Mouse (Mus musculus): ENCODE data around the gene Kiss1.

The Kiss1 gene

GRCm38 (mm10) chr1:133321267-133321925, at the start of gene Kiss1:
TSS of gene Kiss1 (plus strand) at chr1:133321875.
- DNase-seq (ENCODE audit: inconsistent age in 2 of 2, low spot score in 1 of 2): no peak

GRCm38 (mm10) chr1:133274163-133274562, 47.5 kb upstream of the Kiss1 start:
- DNase-seq (ENCODE audit: inconsistent age in 2 of 2, low spot score in 1 of 2): no peak

- peak; percentile 54 to 72 for DNase-seq (ENCODE audit: inconsistent age in 2 of 2, low spot score in 1 of 2)
Measured at GRCm38 (mm10) chr1:133276983-133277382, 44.7 kb upstream of the Kiss1 start.

GRCm38 (mm10) chr1:133278539-133278938, 43.1 kb upstream of the Kiss1 start:
- DNase-seq (ENCODE audit: inconsistent age in 2 of 2, low spot score in 1 of 2): no peak

GRCm38 (mm10) chr1:133278946-133279631, 42.6 kb upstream of the Kiss1 start:
- DNase-seq (ENCODE audit: inconsistent age in 2 of 2, low spot score in 1 of 2): no peak

GRCm38 (mm10) chr1:133279632-133280093, 42.0 kb upstream of the Kiss1 start:
- DNase-seq (ENCODE audit: inconsistent age in 2 of 2, low spot score in 1 of 2): no peak

GRCm38 (mm10) chr1:133280537-133280936, 41.1 kb upstream of the Kiss1 start:
- no peak for DNase-seq (ENCODE audit: inconsistent age in 2 of 2, low spot score in 1 of 2)

GRCm38 (mm10) chr1:133285907-133286306, 35.8 kb upstream of the Kiss1 start:
- DNase-seq (ENCODE audit: inconsistent age in 2 of 2, low spot score in 1 of 2): no peak

- no peak for DNase-seq (ENCODE audit: inconsistent age in 2 of 2, low spot score in 1 of 2)
Measured at GRCm38 (mm10) chr1:133287051-133287450, 34.6 kb upstream of the Kiss1 start.

- no peak for DNase-seq (ENCODE audit: inconsistent age in 2 of 2, low spot score in 1 of 2)
Measured at GRCm38 (mm10) chr1:133287880-133288279, 33.8 kb upstream of the Kiss1 start.

- peak in 1 of 2 experiments; percentile 52 for DNase-seq (ENCODE audit: inconsistent age in 2 of 2, low spot score in 1 of 2)
Measured at GRCm38 (mm10) chr1:133291888-133292287, 29.8 kb upstream of the Kiss1 start.

GRCm38 (mm10) chr1:133292608-133293007, 29.1 kb upstream of the Kiss1 start:
- DNase-seq (ENCODE audit: inconsistent age in 2 of 2, low spot score in 1 of 2): no peak

GRCm38 (mm10) chr1:133296376-133296775, 25.3 kb upstream of the Kiss1 start:
- DNase-seq (ENCODE audit: inconsistent age in 2 of 2, low spot score in 1 of 2): no peak

GRCm38 (mm10) chr1:133298816-133299215, 22.9 kb upstream of the Kiss1 start:
- DNase-seq (ENCODE audit: inconsistent age in 2 of 2, low spot score in 1 of 2): no peak

- DNase-seq (ENCODE audit: inconsistent age in 2 of 2, low spot score in 1 of 2): peak; percentile 85 to 94
Measured at GRCm38 (mm10) chr1:133302540-133302939, 19.1 kb upstream of the Kiss1 start.

- peak; percentile 85 to 92 for DNase-seq (ENCODE audit: inconsistent age in 2 of 2, low spot score in 1 of 2)
Measured at GRCm38 (mm10) chr1:133306842-133307241, 14.8 kb upstream of the Kiss1 start.

GRCm38 (mm10) chr1:133307318-133307717, 14.4 kb upstream of the Kiss1 start:
- DNase-seq (ENCODE audit: inconsistent age in 2 of 2, low spot score in 1 of 2): peak; percentile 46 to 81

GRCm38 (mm10) chr1:133309652-133310267, 11.9 kb upstream of the Kiss1 start, which contains the start of gene Golt1a:
TSS of gene Golt1a (plus strand) at chr1:133309800.
- no peak for DNase-seq (ENCODE audit: inconsistent age in 2 of 2, low spot score in 1 of 2)

- no peak for DNase-seq (ENCODE audit: inconsistent age in 2 of 2, low spot score in 1 of 2)
Measured at GRCm38 (mm10) chr1:133311240-133311639, 10.4 kb upstream of the Kiss1 start.

GRCm38 (mm10) chr1:133311946-133312345, 9.7 kb upstream of the Kiss1 start:
- no peak for DNase-seq (ENCODE audit: inconsistent age in 2 of 2, low spot score in 1 of 2)

GRCm38 (mm10) chr1:133314364-133314763, 7.3 kb upstream of the Kiss1 start:
- peak; percentile 62 to 84 for DNase-seq (ENCODE audit: inconsistent age in 2 of 2, low spot score in 1 of 2)

GRCm38 (mm10) chr1:133315775-133316174, 5.9 kb upstream of the Kiss1 start:
- DNase-seq (ENCODE audit: inconsistent age in 2 of 2, low spot score in 1 of 2): peak; percentile 57 to 73

Data from adrenal gland, adult (tissue).